Mouse (Mus musculus): ENCODE results near the gene Rps6kl1. TPM values are rescaled to one million over a fixed set of nuclear protein-coding genes. Genes with fewer than 3 reads are reported as not detected.

Rps6kl1 gene
- total and polyA plus RNA-seq, 3 experiments, result 5.4 to 6.2 TPM; not detected in 1

- H3K9me3 ChIP-seq (replicated peaks; ENCODE audit: insufficient read depth, low read length), result no peaks in the 10 kb centered on the region
- H3K9ac ChIP-seq (ENCODE audit: control insufficient read depth, low read depth, low read length, poor library complexity, severe bottlenecking), result peak overlapping the region; percentile 35; the same call in 1 of the 2 replicates
- no peaks in the 10 kb centered on the region for H3K79me2 ChIP-seq (ENCODE audit: control insufficient read depth, insufficient read depth, low read length, poor library complexity)
- H3K36me3 ChIP-seq (ENCODE audit: control insufficient read depth in 1 of 2, insufficient read depth in 2 of 2, low read length in 2 of 2), result no peaks in the 10 kb centered on the region; a peak in 1 of 4 replicates
- H3K27ac ChIP-seq (ENCODE audit: control insufficient read depth, low read depth, low read length), result no peak overlapping the region
- TF ChIP-seq POLR2A (IDR thresholded peaks at IDR 0.05; ENCODE audit: control insufficient read depth in 1 of 2, insufficient read depth in 1 of 2, low read depth in 1 of 2, low read length in 2 of 2, poor library complexity in 1 of 2) (peak in 1 of 2 experiments; percentile 59; a peak in 2 of 4 replicates), EP300 (IDR thresholded peaks at IDR 0.05; ENCODE audit: low read depth in 1 of 2, low read length in 2 of 2) (no peak)
- peak; percentile 69 for DNase-seq (ENCODE audit: low read depth, low spot score)
- H3K4me3 ChIP-seq (ENCODE audit: control insufficient read depth in 1 of 2, insufficient read depth in 1 of 2, low read depth in 2 of 2, low read length in 2 of 2), result peak overlapping the region; percentile 15 to 37; a peak in 3 of 4 replicates
- H3K4me1 ChIP-seq (ENCODE audit: control insufficient read depth in 1 of 2, insufficient read depth in 2 of 2, low read length in 2 of 2), result peaks cover 0 to 8% of the 10 kb centered on the region in 2 experiments; a peak in 3 of 4 replicates
- H3K27me3 ChIP-seq (ENCODE audit: control insufficient read depth in 1 of 2, insufficient read depth in 2 of 2, low read length in 2 of 2), result no peaks in the 10 kb centered on the region
Measured at GRCm38 (mm10) chr12:85190290-85190689, 39.2 kb upstream of the Rps6kl1 start.

- no peaks in the 10 kb centered on the region; a peak in 1 of 4 replicates for H3K36me3 ChIP-seq (ENCODE audit: control insufficient read depth in 1 of 2, insufficient read depth in 2 of 2, low read length in 2 of 2)
- TF ChIP-seq UBTF (IDR thresholded peaks at IDR 0.05; ENCODE audit: borderline replicate concordance, insufficient read depth, low read depth, low read length) (no peak), MAZ (IDR thresholded peaks at IDR 0.05; ENCODE audit: low read depth, low read length) (no peak), GABPA (IDR thresholded peaks at IDR 0.05; ENCODE audit: low read depth, low read length) (no peak), TCF12 (IDR thresholded peaks at IDR 0.05; ENCODE audit: low read depth, low read length) (no peak), GATA1 (IDR thresholded peaks at IDR 0.05; ENCODE audit: low read depth, low read length) (no peak), ZMIZ1 (IDR thresholded peaks at IDR 0.05; ENCODE audit: low read depth, low read length) (no peak), MAFK (IDR thresholded peaks at IDR 0.05; ENCODE audit: borderline replicate concordance, low read depth, low read length) (no peak), POLR2AphosphoS5 (IDR thresholded peaks at IDR 0.05; ENCODE audit: borderline replicate concordance, low read depth, low read length) (no peak)
Measured at GRCm38 (mm10) chr12:85186361-85186760, 35.3 kb upstream of the Rps6kl1 start.

GRCm38 (mm10) chr12:85185810-85186209 is 34.7 kb upstream of the Rps6kl1 start:
- Histone ChIP-seq H3K4me3 (ENCODE audit: control insufficient read depth in 1 of 2, insufficient read depth in 1 of 2, low read depth in 2 of 2, low read length in 2 of 2) (no peak overlapping the region), H3K36me3 (ENCODE audit: control insufficient read depth in 1 of 2, insufficient read depth in 2 of 2, low read length in 2 of 2) (no peaks in the 10 kb centered on the region; a peak in 1 of 4 replicates), H3K9me3 (replicated peaks; ENCODE audit: insufficient read depth, low read length) (no peaks in the 10 kb centered on the region), H3K9ac (ENCODE audit: control insufficient read depth, low read depth, low read length, poor library complexity, severe bottlenecking) (no peak overlapping the region), H3K4me1 (ENCODE audit: control insufficient read depth in 1 of 2, insufficient read depth in 2 of 2, low read length in 2 of 2) (peaks cover 0 to 7% of the 10 kb centered on the region in 2 experiments; a peak in 1 of 4 replicates), H3K79me2 (ENCODE audit: control insufficient read depth, insufficient read depth, low read length, poor library complexity) (no peaks in the 10 kb centered on the region), H3K27ac (ENCODE audit: control insufficient read depth, low read depth, low read length) (no peak overlapping the region), H3K27me3 (ENCODE audit: control insufficient read depth in 1 of 2, insufficient read depth in 2 of 2, low read length in 2 of 2) (no peaks in the 10 kb centered on the region; a peak in 1 of 4 replicates)
- TF ChIP-seq ELF1 (IDR thresholded peaks at IDR 0.05; ENCODE audit: low read depth, low read length) (no peak), HCFC1 (IDR thresholded peaks at IDR 0.05; ENCODE audit: low read depth, low read length) (no peak), RAD21 (IDR thresholded peaks at IDR 0.05; ENCODE audit: low read depth, low read length) (no peak), NELFE (IDR thresholded peaks at IDR 0.05; ENCODE audit: low read depth, low read length) (no peak), TCF12 (IDR thresholded peaks at IDR 0.05; ENCODE audit: low read depth, low read length) (no peak), CTCF (IDR thresholded peaks at IDR 0.05 in 2 of 3, conservative IDR thresholded peaks at IDR 0.05 in 1 of 3; ENCODE audit: control insufficient read depth in 1 of 3, insufficient read depth in 1 of 3, low read depth in 2 of 3, low read length in 3 of 3, poor library complexity in 1 of 3, severe bottlenecking in 1 of 3) (no peak), E2F4 (IDR thresholded peaks at IDR 0.05; ENCODE audit: borderline replicate concordance, low read depth, low read length) (no peak), CHD1 (IDR thresholded peaks at IDR 0.05; ENCODE audit: low read depth, low read length) (no peak), USF1 (IDR thresholded peaks at IDR 0.05; ENCODE audit: low read depth, low read length) (no peak), MAX (IDR thresholded peaks at IDR 0.05; ENCODE audit: low read length) (no peak), CHD2 (IDR thresholded peaks at IDR 0.05; ENCODE audit: low read length) (no peak), GABPA (IDR thresholded peaks at IDR 0.05; ENCODE audit: low read depth, low read length) (no peak), JUND (IDR thresholded peaks at IDR 0.05; ENCODE audit: low read depth, low read length) (no peak)
- DNase-seq (ENCODE audit: low read depth, low spot score), result no peak

More at GRCm38 (mm10) chr12:85186361-85186760, 35.3 kb upstream of the Rps6kl1 start:
- Histone ChIP-seq H3K9me3 (replicated peaks; ENCODE audit: insufficient read depth, low read length) (no peaks in the 10 kb centered on the region), H3K9ac (ENCODE audit: control insufficient read depth, low read depth, low read length, poor library complexity, severe bottlenecking) (no peak overlapping the region), H3K27ac (ENCODE audit: control insufficient read depth, low read depth, low read length) (no peak overlapping the region), H3K4me3 (ENCODE audit: control insufficient read depth in 1 of 2, insufficient read depth in 1 of 2, low read depth in 2 of 2, low read length in 2 of 2) (no peak overlapping the region), H3K79me2 (ENCODE audit: control insufficient read depth, insufficient read depth, low read length, poor library complexity) (no peaks in the 10 kb centered on the region), H3K4me1 (ENCODE audit: control insufficient read depth in 1 of 2, insufficient read depth in 2 of 2, low read length in 2 of 2) (peaks cover 0 to 7% of the 10 kb centered on the region in 2 experiments; a peak in 1 of 4 replicates), H3K27me3 (ENCODE audit: control insufficient read depth in 1 of 2, insufficient read depth in 2 of 2, low read length in 2 of 2) (no peaks in the 10 kb centered on the region; a peak in 1 of 4 replicates)
- no peak for DNase-seq (ENCODE audit: low read depth, low spot score)

Measured in MEL (cell line).